Mouse (Mus musculus): ENCODE results near the gene Card9. TPM values are rescaled to one million over a fixed set of nuclear protein-coding genes. Genes with fewer than 3 reads are reported as not detected.

Card9 gene
- polyA plus RNA-seq, 1 experiment from 2014 or later, result 1.9 TPM

GRCm38 (mm10) chr2:26341510-26341981, 19.2 kb downstream of the Card9 start:
- 88% methylated on average over 2 of the region's 2 CpGs for WGBS
- H3K4me3 ChIP-seq (ENCODE audit: low read length), result no peak overlapping the region
- no peaks in the 10 kb centered on the region for H3K9me3 ChIP-seq (ENCODE audit: control insufficient read depth, low read length)
- peak overlapping the region; percentile 42; the same call in 1 of the 2 replicates for H3K27ac ChIP-seq (ENCODE audit: low read depth, low read length)
- H3K4me2 ChIP-seq (ENCODE audit: low read length), result no peak overlapping the region
- H3K27me3 ChIP-seq (replicated peaks; ENCODE audit: control insufficient read depth, insufficient read depth, low read length), result no peaks in the 10 kb centered on the region
- H3K36me3 ChIP-seq (ENCODE audit: control insufficient read depth, insufficient read depth, low read length), result peaks cover 50% of the 10 kb centered on the region
- no peak for ATAC-seq
- peaks cover 6% of the 10 kb centered on the region for H3K4me1 ChIP-seq (ENCODE audit: control insufficient read depth, insufficient read depth, low read depth, low read length)
- H3K9ac ChIP-seq (ENCODE audit: low read depth, low read length), result no peak overlapping the region

- Histone ChIP-seq H3K36me3 (ENCODE audit: control insufficient read depth, insufficient read depth, low read length) (peaks cover 28% of the 10 kb centered on the region), H3K9ac (ENCODE audit: low read depth, low read length) (no peak overlapping the region), H3K4me3 (ENCODE audit: low read length) (no peak overlapping the region), H3K27ac (ENCODE audit: low read depth, low read length) (no peak overlapping the region), H3K27me3 (replicated peaks; ENCODE audit: control insufficient read depth, insufficient read depth, low read length) (no peaks in the 10 kb centered on the region), H3K4me2 (ENCODE audit: low read length) (no peak overlapping the region), H3K9me3 (ENCODE audit: control insufficient read depth, low read length) (no peaks in the 10 kb centered on the region), H3K4me1 (ENCODE audit: control insufficient read depth, insufficient read depth, low read depth, low read length) (peaks cover 6% of the 10 kb centered on the region)
- peak; percentile 31; the same call in 1 of the 2 replicates for ATAC-seq
- WGBS, result 78% methylated on average over 5 of the region's 5 CpGs
Observed at GRCm38 (mm10) chr2:26339204-26339551, 21.5 kb downstream of the Card9 start.

DNA sequence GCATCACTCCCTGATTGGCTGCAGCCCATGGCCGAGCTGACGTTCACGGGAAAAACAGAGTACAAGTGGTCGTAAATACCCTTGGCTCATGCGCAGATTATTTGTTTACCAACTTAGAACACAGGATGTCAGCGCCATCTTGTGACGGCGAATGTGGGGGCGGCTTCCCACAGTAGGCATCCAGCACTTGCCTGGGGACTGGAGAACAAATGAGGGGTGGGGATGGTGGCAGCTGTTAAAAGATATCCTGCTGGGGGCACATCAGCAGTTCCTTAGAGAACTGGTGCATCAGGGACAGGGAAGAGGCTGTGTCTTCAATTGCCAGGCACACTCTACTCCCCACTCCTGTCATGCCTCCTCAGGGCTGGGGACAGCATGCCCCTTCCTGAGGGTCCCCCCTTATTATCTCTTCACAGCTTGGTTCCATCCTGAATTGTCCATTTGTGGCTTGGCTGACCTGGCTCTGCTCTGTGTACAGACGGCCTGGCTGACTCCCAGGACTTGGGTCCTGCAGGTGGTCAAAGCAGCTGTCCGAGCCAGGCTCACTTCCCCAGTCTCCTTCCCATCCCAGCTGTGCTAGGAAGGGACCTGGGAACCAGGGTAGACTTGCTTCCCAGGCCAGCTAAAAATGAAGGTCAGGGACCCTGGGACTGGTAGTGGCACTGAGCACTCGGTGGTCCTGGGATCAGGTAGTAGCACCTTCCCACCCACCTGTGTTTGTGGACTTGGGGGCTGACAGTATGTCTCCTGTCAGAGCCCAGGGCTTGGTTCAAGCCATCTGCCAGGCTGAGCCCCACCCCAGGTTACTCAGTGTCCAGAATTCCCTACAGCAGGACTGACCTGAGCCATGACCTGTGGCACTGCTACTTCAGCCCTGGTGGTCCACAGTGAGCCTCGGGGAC, 22.2 kb downstream of the Card9 start:
- Histone ChIP-seq H3K27me3 (replicated peaks; ENCODE audit: control insufficient read depth, insufficient read depth, low read length) (no peaks in the 10 kb centered on the region), H3K9ac (ENCODE audit: low read depth, low read length) (no peak overlapping the region), H3K9me3 (ENCODE audit: control insufficient read depth, low read length) (no peaks in the 10 kb centered on the region), H3K4me3 (ENCODE audit: low read length) (no peak overlapping the region), H3K4me2 (ENCODE audit: low read length) (no peak overlapping the region), H3K4me1 (ENCODE audit: control insufficient read depth, insufficient read depth, low read depth, low read length) (peaks cover 6% of the 10 kb centered on the region), H3K27ac (ENCODE audit: low read depth, low read length) (peak overlapping the region; percentile 29; the same call in 1 of the 2 replicates), H3K36me3 (ENCODE audit: control insufficient read depth, insufficient read depth, low read length) (peaks cover 22% of the 10 kb centered on the region)
- 61% methylated on average over 8 of the region's 13 CpGs for WGBS
- ATAC-seq, result peak; percentile 69

DNA sequence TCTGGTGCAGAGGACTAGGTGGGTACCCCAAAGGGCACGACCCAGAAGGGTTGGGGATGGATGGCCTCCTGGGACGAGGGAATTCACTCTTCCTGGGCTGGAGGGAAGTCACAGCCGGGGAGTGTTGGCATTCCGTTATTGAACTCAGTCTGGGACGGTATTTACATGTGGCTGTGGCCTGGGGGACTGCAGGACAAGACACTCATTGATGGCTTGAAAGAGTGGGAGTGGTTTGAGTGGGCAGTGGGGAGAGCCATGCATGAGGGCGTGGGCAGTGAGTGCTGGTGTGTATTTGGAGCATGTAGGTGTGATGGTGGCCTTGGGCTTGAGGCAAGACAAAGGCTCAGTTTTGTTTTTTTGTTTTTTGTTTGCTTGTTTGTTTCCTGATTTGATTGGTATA, 30.0 kb downstream of the Card9 start:
- Histone ChIP-seq H3K4me1 (ENCODE audit: control insufficient read depth, insufficient read depth, low read depth, low read length) (no peaks in the 10 kb centered on the region), H3K4me3 (ENCODE audit: low read length) (0 out of 2 replicates have a peak overlapping the region, but pooled peaks have one; percentile 10), H3K9me3 (ENCODE audit: control insufficient read depth, low read length) (no peaks in the 10 kb centered on the region), H3K27me3 (replicated peaks; ENCODE audit: control insufficient read depth, insufficient read depth, low read length) (no peaks in the 10 kb centered on the region), H3K36me3 (ENCODE audit: control insufficient read depth, insufficient read depth, low read length) (peaks cover 38% of the 10 kb centered on the region), H3K4me2 (ENCODE audit: low read length) (peak overlapping the region; percentile 31; the same call in 1 of the 2 replicates), H3K9ac (ENCODE audit: low read depth, low read length) (no peak overlapping the region), H3K27ac (ENCODE audit: low read depth, low read length) (peak overlapping the region; percentile 69; the same call in 1 of the 2 replicates)
- WGBS, result 60% methylated on average over 6 of the region's 6 CpGs
- peak; percentile 15; the same call in 1 of the 2 replicates for ATAC-seq

DNA sequence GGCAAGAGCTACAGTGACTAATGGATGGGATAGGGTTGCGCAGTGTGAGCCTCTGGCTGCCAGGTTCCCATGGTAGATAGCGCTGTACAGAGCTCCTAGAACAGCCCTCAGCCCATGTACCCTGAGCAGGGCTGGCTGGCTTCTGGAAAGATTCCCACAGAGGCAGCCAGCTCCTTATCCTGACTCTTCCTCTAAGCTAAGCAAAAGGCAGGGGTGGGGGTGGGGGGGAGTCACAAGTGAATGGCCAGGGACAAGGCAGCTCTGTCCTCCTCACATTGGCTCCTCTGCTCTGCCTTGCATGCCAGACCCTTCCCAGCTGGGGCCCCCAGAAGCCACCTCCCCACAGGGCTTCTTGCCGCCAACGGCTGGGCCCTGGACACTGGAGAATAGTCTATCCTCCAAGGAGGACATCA, 30.7 kb downstream of the Card9 start:
- Histone ChIP-seq H3K27me3 (replicated peaks; ENCODE audit: control insufficient read depth, insufficient read depth, low read length) (no peaks in the 10 kb centered on the region), H3K4me1 (ENCODE audit: control insufficient read depth, insufficient read depth, low read depth, low read length) (no peaks in the 10 kb centered on the region), H3K9ac (ENCODE audit: low read depth, low read length) (no peak overlapping the region), H3K36me3 (ENCODE audit: control insufficient read depth, insufficient read depth, low read length) (peaks cover 45% of the 10 kb centered on the region), H3K27ac (ENCODE audit: low read depth, low read length) (peak overlapping the region; percentile 75), H3K4me2 (ENCODE audit: low read length) (no peak overlapping the region; the same call in 1 of the 2 replicates), H3K9me3 (ENCODE audit: control insufficient read depth, low read length) (no peaks in the 10 kb centered on the region), H3K4me3 (ENCODE audit: low read length) (0 out of 2 replicates have a peak overlapping the region, but pooled peaks have one; percentile 10)
- 72% methylated on average over 4 of the region's 4 CpGs for WGBS
- peak; percentile 90 for ATAC-seq

DNA sequence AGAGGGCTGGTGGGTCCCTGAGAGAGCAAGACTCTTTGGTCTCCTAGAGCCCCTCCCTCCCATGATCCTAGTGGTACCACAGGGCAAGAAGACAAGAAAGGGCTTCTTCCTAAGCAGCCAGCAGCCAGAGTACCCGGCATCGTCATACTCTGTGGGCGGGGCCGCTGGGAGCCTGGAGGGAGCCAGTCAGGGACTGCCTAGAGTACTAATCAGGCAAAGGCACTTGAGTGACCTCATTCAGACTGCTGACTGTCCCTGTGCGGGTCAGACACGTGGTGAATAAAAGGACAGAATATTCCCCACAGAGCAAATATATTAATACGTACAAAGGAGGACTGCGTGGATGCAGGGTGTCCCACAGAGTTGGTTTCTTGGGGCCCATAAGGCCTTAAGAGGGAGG, 31.3 kb downstream of the Card9 start:
- Histone ChIP-seq H3K9ac (ENCODE audit: low read depth, low read length) (no peak overlapping the region), H3K27me3 (replicated peaks; ENCODE audit: control insufficient read depth, insufficient read depth, low read length) (no peaks in the 10 kb centered on the region), H3K4me2 (ENCODE audit: low read length) (no peak overlapping the region), H3K36me3 (ENCODE audit: control insufficient read depth, insufficient read depth, low read length) (peaks cover 49% of the 10 kb centered on the region), H3K27ac (ENCODE audit: low read depth, low read length) (peak overlapping the region; percentile 75), H3K4me1 (ENCODE audit: control insufficient read depth, insufficient read depth, low read depth, low read length) (no peaks in the 10 kb centered on the region), H3K4me3 (ENCODE audit: low read length) (no peak overlapping the region), H3K9me3 (ENCODE audit: control insufficient read depth, low read length) (no peaks in the 10 kb centered on the region)
- 47% methylated on average over 8 of the region's 8 CpGs for WGBS
- peak; percentile 44; the same call in 1 of the 2 replicates for ATAC-seq

- 87% methylated on average over 4 of the region's 4 CpGs for WGBS
- ATAC-seq, result no peak
- Histone ChIP-seq H3K4me2 (ENCODE audit: low read length) (no peak overlapping the region), H3K27me3 (replicated peaks; ENCODE audit: control insufficient read depth, insufficient read depth, low read length) (no peaks in the 10 kb centered on the region), H3K9ac (ENCODE audit: low read depth, low read length) (no peak overlapping the region), H3K27ac (ENCODE audit: low read depth, low read length) (no peak overlapping the region), H3K9me3 (ENCODE audit: control insufficient read depth, low read length) (no peaks in the 10 kb centered on the region), H3K4me3 (ENCODE audit: low read length) (no peak overlapping the region), H3K36me3 (ENCODE audit: control insufficient read depth, insufficient read depth, low read length) (peaks cover 65% of the 10 kb centered on the region), H3K4me1 (ENCODE audit: control insufficient read depth, insufficient read depth, low read depth, low read length) (no peaks in the 10 kb centered on the region)
Observed at GRCm38 (mm10) chr2:26327852-26328251, 32.9 kb downstream of the Card9 start.

- 66% methylated on average over 15 of the region's 15 CpGs for WGBS
- H3K36me3 ChIP-seq (ENCODE audit: control insufficient read depth, insufficient read depth, low read length), result peaks cover 60% of the 10 kb centered on the region
- H3K9ac ChIP-seq (ENCODE audit: low read depth, low read length), result no peak overlapping the region
- H3K27me3 ChIP-seq (replicated peaks; ENCODE audit: control insufficient read depth, insufficient read depth, low read length), result no peaks in the 10 kb centered on the region
- H3K4me3 ChIP-seq (ENCODE audit: low read length), result no peak overlapping the region
- no peak overlapping the region for H3K4me2 ChIP-seq (ENCODE audit: low read length)
- H3K4me1 ChIP-seq (ENCODE audit: control insufficient read depth, insufficient read depth, low read depth, low read length), result peaks cover 6% of the 10 kb centered on the region
- no peak overlapping the region for H3K27ac ChIP-seq (ENCODE audit: low read depth, low read length)
- ATAC-seq, result peak; percentile 56; the same call in 1 of the 2 replicates
- H3K9me3 ChIP-seq (ENCODE audit: control insufficient read depth, low read length), result no peaks in the 10 kb centered on the region
Observed at GRCm38 (mm10) chr2:26325386-26326181, 35.1 kb downstream of the Card9 start.

- WGBS, result 87% methylated on average over 2 of the region's 2 CpGs
- ATAC-seq, result no peak
- H3K27me3 ChIP-seq (replicated peaks; ENCODE audit: control insufficient read depth, insufficient read depth, low read length), result no peaks in the 10 kb centered on the region
- peaks cover 13% of the 10 kb centered on the region for H3K4me1 ChIP-seq (ENCODE audit: control insufficient read depth, insufficient read depth, low read depth, low read length)
- peaks cover 55% of the 10 kb centered on the region for H3K36me3 ChIP-seq (ENCODE audit: control insufficient read depth, insufficient read depth, low read length)
- no peak overlapping the region for H3K9ac ChIP-seq (ENCODE audit: low read depth, low read length)
- no peak overlapping the region for H3K4me3 ChIP-seq (ENCODE audit: low read length)
- H3K27ac ChIP-seq (ENCODE audit: low read depth, low read length), result no peak overlapping the region
- H3K9me3 ChIP-seq (ENCODE audit: control insufficient read depth, low read length), result no peaks in the 10 kb centered on the region
- no peak overlapping the region for H3K4me2 ChIP-seq (ENCODE audit: low read length)
Observed at GRCm38 (mm10) chr2:26324917-26325316, 35.8 kb downstream of the Card9 start.
